Mouse (Mus musculus) heart, postnatal 4 days (tissue): ENCODE results near the gene Tln1. TPM values are rescaled to one million over a fixed set of nuclear protein-coding genes. Genes with fewer than 3 reads are reported as not detected.
"Not testable (repeated sequence)": the region's sequence is repeated elsewhere in the genome, so short reads cannot be mapped to it uniquely, and the experiment has no call there.

Experiments used
- DNase-seq: peaks from one replicate; pipeline ENCODE4 v3.0.0; 2021
- total RNA-seq, 2 experiments: library from RNA; stranded (reverse); gene quantifications; 2 replicates each; pipeline ENCODE4 v1.2.3; 2021

The Tln1 gene
- total RNA-seq, 2 experiments from 2014 or later: 184 to 187 TPM

DNA sequence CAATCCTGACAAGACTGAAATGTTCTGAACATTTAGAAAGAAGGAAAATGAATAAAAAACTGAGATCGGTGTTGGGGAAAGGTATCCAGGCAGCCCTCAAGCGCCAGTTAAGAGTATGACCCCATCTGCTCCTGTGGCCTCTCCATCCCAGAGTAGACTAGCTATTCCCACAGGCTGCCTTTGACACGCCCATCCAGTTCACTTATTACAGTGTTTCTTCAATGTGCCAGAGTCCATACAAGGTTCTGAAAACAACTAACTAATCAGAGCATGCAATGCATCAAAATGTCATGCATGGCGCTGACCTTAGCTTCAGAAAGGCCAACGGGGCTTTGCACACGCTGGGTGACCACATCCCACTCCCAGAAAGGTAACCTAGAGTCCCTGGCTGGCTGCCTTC, 59.0 kb downstream of the Tln1 start:
- DNase-seq: no peak

DNA sequence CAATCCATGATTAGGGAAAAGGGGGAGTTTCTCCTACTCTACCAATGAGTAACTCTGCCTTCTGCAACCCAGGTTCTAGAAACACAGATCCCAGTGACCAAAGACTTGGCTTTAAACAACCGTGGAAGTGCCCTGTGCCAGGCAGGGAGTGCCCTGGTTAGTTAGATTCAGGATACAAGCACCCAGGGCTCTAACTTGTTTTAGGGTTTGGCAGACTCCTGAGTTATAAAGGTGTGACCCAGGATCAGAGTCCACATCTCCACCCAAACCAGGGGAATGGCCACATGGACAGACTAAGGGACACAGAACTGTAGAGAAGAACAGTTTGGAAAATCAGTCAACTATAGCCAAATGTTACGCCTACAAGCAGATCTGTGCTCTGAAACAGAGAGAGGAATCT, 59.5 kb downstream of the Tln1 start:
- DNase-seq: no peak

DNA sequence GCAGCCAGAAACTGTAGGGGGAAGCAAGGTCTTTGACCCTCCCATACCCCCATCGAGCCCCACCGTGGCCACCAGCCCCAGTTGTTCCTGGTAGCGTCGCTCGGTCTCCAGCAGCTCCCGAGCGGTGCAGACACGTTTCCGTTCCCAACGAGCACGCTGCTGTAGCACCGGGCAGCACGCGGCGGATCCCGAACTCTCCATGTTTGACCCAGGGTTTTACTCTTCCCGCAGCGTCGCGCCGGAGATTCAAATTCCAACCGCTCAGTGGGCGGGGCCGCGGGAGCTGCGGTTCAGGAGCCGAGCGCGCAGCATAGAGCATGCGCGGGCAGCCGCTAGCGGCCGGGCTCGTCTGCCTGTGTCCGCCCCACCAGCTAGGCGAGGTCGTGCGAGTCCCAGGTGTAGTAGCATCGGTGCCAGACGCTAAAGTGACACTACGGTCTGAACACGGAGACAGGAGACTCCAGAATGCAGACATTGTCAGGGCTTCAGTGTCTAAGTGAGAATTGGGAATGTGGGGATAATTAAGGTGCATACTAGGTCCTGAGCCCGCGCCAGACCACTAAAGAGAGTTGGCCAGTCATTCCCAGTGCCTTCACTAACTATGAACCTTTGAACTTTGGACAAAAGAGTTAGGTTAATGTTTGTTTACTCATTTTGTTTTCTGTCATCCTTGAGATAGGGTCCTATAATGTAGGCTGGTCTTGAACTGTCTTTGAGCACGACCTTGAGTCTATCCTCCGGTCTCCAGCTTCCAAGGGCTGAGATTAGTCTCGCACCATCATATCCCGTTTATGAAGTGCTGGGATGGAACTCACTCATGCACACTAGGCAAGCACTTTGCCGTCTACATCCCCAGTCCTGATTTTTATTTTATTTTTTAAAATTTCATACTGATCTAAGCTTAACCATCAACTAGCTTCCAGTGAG, 62.8 kb downstream of the Tln1 start, which contains the start of gene Arhgef39:
Gene Arhgef39, minus strand, starts transcription at position 289 of the 927 bp plus-strand sequence.
- peak; percentile 89 for DNase-seq

DNA sequence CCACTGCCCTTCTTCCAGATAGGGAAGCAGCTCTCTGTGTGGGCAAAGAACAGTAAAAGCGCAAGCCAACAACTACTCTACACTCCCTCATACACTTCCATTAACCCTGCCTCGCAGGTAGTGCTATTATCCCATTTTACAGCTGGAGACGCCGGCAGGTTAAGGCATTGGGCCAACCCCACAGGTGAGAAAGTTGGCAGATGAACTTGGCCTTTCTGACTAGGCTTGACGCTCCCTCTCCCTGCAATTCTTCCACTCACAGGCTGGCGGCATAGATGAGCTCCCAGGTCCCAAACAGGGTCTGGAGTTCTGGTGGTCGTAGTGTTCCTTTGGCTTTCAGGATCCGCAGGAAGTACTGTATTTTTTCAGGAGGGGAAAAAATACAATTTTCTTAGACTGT, 63.5 kb downstream of the Tln1 start:
- DNase-seq: peak; percentile 53

DNA sequence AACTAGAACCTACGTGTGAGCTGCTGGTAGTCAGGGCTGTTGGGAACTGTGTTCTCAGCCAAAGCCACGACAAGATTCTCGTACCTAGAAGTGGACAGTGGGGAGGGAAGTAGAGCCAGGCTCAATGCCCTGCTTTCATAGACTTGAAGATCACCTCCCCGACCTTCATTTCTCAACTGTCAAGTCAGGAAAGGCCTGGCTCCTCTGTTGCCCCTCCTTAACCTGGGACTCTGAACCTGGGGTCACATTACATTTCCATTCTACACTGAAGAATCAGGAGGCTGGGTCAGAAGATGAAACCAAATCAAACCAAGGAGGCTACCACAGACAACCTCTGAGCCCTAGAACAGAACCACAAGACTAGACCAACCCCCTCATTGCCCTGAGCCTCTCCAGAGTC, 64.5 kb downstream of the Tln1 start:
- no peak for DNase-seq

DNA sequence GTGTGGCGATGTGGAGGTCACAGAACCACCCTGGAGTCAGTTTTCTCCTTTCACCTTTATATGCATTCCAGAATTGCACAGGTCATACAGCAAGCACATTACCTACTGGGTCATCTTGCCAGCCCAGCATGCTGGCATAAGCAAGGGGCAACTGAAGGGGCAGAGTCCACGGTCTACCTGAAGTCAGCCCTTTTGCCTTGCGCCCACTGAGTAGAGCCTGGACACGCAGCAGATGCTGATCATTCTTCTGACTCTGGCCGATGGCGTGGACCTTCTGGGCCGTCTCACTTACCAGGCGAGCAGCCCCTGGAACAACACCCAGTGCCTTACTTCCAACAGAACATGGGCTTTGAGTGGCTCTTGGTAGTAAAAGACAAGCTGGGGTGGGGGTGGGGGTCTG, 65.1 kb downstream of the Tln1 start:
- DNase-seq: no peak

DNA sequence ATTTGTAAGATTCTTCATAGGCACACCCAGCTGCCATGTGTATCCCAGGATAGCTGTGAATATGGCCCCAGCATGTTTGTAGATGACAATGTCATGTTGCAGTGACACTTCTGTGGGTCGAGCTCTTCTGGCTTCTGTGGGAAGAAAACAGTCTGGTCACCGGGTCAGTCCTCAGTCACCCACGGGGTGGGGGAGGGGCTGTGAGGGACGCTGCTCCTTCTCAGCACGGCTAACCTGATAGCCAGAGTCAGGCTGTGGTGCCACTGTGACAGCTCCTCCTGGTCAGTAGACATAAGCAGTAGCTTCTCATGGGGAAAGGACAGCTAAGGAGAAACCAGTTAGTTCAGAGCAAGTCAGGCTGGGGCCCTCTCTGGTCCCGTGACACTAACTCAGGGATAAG, 65.9 kb downstream of the Tln1 start:
- no peak for DNase-seq

DNA sequence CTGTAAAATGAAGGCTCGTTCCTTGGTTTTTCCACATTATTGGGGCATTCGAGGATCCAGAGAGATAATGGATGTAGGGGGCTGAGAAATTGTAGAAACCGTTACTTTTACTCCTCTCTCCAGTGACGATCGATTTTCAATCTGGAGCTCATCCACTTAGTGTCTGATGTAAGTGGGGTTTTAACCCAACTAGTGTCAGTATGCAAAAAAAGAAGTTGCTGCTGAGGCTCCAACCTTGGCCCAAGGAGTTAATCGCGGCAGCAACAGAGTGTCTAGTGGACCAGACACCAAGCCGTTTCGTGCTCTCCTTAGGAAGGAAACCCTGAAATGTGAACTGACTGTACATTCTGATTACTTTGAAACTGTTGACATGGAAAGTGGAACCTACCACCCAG, 68.6 kb downstream of the Tln1 start:
- DNase-seq: no peak

DNA sequence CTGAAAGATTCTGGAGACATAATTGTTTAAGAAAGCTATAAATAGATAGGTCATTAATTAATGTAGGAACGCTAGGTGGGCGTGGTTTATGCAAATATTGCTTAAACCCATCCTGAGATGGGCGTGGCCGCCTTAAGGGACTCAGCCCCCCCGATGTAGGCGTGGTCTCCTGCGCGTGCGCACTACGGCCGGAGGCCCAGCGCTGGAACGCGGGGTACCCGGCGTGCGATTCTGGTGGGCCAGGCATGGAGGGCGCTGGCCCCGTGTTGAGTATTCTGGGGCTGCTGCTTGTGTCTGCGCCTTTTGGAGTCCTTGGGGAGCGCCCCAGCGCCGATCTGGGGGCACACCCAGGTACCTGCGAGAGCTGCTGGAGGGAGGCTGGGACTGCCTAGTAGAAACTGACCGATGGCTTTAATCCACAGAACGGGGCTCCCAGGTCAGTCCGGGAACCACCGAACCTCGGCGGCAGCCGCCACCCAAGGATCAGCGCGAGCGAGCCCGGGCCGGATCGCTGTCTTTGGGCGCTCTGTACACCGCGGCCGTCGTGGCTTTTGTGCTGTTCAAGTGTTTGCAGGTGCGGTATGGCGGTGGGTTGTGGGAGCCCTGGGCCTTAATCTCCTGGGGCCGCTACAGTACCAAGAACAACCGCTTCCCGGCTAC, 69.2 kb downstream of the Tln1 start:
- peak; percentile 99 for DNase-seq

DNA sequence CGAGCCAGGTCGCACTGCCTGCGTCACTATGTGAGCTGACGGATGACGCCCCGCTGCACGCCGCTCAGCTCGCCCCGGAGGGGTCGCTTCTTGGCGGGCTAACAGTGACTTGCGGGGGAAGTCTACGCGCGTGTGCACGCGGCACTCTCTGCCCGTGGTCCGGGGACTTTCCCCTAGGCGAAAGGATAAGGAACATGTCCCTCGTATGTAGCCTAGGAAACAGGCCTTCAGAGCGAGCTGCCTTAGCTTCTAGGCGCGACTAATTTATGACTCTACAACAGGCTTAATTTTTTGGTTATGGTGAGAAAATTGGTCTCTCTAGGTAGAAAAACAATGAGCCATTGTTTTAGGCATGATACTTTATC, 69.7 kb downstream of the Tln1 start, which contains the start of gene Ccdc107:
Gene Ccdc107, plus strand, starts transcription at position 80 of the 365 bp plus-strand sequence.
- DNase-seq: peak; percentile 93

DNA sequence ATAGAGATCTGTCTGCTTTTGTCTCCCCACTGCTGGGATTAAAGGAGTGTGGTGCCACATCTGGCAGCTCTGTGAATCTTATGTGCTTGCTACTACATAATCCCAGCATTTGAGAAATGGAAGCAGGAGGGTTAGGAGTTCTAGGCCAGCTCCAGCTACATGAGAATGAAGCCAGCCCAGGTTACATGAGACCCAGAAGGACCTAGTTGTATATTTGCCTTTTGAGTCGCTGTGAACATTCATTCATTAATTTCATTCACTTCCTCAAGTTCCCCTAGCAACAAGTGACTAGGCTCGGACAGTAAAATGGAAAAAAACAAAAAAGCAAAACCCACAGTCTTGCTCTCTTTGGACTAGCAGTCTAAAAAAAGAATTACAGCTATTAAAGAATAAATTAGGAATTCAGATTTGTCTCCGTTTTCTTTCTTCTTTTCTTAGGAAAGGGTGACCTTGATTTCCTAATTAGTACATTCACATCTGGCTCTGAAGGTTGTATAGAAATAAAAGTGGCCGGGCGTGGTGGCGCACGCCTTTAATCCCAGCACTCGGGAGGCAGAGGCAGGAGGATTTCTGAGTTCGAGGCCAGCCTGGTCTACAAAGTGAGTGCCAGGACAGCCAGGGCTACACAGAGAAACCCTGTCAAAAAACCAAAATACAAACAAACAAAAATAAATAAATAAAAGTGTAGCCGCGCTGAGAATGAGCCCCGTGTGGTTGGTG, 70.2 kb downstream of the Tln1 start:
- no peak for DNase-seq

DNA sequence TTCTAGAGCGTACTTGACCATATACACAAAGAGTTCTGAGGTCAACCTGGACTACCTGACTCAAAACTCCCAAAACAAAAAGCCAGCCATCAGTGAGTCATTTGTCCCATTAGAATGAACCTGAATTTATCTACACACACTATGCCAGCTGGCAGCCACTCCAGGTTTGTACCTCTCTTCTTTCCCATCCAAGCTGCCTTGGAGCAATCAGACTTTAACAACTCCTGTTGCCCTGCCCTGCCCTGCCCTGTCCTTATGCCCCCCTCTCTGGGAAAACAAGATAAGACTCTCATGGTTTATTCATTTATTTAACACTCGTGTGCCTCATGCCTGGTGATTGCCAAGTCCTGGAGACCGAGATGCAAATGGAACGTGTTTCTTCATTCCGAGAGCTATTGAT, 71.7 kb downstream of the Tln1 start:
- peak; percentile 60 for DNase-seq

DNA sequence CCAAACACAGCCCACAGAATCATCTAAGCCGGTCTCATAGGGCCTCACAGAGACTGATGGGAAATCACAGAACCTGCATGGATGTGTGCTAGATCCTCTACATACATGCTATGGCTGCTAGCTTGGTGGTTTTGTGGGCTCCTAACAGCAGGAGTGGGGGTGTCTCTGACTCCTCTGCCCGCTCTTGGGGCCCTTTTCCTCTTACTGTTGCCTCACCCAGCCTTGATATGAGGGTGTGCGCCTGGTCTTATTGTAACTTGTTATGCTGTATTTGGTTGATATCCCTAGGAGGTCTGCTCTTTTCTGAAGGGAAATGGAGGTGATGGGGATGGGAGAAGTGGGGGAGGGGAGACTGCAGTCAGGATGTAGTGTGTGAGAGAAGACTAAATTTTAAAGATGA, 72.9 kb downstream of the Tln1 start:
- no peak for DNase-seq

DNA sequence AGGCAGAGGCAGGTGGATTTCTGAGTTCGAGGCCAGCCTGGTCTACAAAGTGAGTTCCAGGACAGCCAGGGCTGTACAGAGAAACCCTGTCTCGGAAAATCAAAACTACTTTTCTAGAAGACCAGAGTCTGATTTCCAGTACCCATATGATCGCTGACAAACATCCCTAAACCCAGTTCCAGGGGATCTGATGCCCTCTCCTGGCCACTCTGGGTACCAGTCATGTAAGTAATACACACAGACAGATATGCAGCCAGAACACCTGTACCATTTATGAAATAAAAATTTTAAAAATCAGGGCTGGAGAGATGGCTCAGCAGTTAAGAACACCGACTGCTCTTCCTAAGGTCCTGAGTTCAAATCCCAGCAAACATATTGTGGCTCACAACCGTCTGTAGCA, 76.8 kb downstream of the Tln1 start:
- not testable (repeated sequence) for DNase-seq

DNA sequence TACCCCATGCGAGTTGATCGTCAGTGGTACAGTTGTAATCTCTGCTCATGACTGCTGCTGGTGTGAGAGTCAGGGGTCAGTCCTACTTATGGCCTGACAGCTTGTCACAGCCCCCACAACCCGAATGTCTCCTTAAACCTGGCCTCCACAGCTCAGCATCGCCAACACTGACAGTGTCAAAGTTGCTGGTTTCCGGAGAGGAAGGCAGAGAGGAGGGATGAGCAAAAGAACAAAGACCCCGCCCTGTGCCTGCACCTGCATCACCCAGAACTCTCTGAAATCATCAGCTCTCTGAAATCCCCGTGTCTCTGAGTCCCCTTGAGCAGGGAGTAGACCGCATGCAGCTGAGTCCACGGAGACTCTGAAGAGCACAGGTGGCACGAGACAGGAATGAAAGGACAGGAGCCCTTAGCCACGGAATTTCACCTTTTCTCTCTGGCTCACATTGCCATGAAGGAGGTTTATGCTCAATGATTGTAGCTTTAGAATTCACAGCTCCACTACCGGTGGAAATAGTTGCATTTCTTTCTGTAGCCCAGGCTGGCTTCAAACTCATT, 78.9 kb downstream of the Tln1 start, which contains the start of gene Sit1:
Gene Sit1, minus strand, starts transcription at position 200 of the 557 bp plus-strand sequence.
- DNase-seq: no peak

DNA sequence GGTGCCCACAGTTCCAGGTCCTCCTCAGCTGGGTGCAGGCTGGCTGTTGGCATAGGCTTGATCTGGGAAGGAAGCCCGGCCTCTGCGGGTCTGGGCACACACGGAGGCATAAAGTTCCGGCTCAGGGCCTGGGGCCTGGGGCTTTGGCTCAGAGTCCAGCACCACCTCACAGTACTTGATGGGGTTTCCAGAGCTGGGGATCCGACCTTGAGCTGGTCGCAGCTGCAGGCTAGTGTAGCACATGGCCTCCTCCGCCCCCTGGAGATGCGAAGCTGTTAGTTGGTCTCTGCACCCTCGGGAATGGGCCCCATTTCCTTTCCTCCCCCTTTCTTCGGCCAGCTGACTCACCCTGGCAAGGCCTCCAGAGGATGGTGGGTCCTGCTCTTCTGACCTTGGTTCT, 79.9 kb downstream of the Tln1 start:
- no peak for DNase-seq

DNA sequence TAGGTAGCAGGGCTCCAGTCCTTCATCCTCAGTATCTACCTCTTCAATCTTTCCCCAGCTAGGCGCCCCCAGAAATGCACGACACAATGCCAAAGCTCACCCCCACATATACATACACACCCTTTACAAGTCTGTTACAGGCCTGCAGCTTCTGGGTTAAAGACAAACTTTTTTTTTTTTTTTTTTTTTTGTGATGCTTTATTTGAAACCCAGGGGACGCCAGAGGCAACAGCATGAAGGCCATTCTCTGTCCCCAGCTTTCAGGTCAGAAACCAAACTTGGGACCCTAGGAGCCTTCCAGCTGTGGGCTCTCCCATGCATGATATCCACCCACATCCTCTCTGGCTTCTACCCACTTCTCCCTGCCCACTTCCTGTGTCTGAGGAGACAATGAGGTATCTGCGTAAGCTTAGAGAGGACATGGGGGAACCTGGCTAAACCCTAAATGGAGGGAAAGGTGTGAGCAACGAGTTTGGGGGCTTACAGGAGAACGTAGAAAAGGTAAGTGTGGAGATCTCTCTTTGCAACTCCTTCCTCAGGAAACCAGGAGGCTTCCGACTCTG, 80.5 kb downstream of the Tln1 start:
- no peak for DNase-seq

Other genes with a start within 250 kb of the Tln1 start
- gene Rusc2, start 180.7 kb downstream of the Tln1 start, total RNA-seq: 10 to 100 TPM; 39.5 to 41.2 TPM
- gene Fam166b, start 133.6 kb downstream of the Tln1 start, total RNA-seq: not detected
- gene Tesk1, start 120.8 kb downstream of the Tln1 start, total RNA-seq: 10 to 100 TPM; 41.2 to 45.4 TPM
- gene Cd72, start 108.1 kb downstream of the Tln1 start, total RNA-seq: under 1 TPM; 0.56 to 0.69 TPM
- gene Sit1, start 79.0 kb downstream of the Tln1 start, total RNA-seq: not detected
- 10 to 100 TPM; 33.3 to 36.9 TPM for gene Ccdc107, start 69.8 kb downstream of the Tln1 start, total RNA-seq
- gene Arhgef39, start 63.0 kb downstream of the Tln1 start, total RNA-seq: 10 to 100 TPM; 14.0 to 15.7 TPM
- under 1 TPM; 0.74 to 0.97 TPM for gene Car9, start 55.7 kb downstream of the Tln1 start, total RNA-seq
- 100 to 1,000 TPM; 104 to 136 TPM for gene Tpm2, start 38.9 kb downstream of the Tln1 start, total RNA-seq
- gene Creb3, start 359 bp downstream of the Tln1 start, total RNA-seq: 10 to 100 TPM; 53.2 to 53.4 TPM
- 10 to 100 TPM; 38.6 to 39.1 TPM for gene Rgp1, start 16.0 kb upstream of the Tln1 start, total RNA-seq
- 10 to 100 TPM; 17.7 to 17.8 TPM for gene Gba2, start 16.2 kb upstream of the Tln1 start, total RNA-seq
- under 1 TPM in 1 of 2 experiments, not detected in 1; 0.52 TPM for gene Msmp, start 21.8 kb upstream of the Tln1 start, total RNA-seq
- gene Npr2, start 69.2 kb upstream of the Tln1 start, total RNA-seq: 10 to 100 TPM; 35.1 to 35.8 TPM
- gene Spag8, start 90.9 kb upstream of the Tln1 start, total RNA-seq: under 1 TPM in 1 of 2 experiments, not detected in 1; 0.32 TPM
- gene Hint2, start 93.8 kb upstream of the Tln1 start, total RNA-seq: 10 to 100 TPM; 92.2 to 98.4 TPM
- gene Tmem8b, start 106.3 kb upstream of the Tln1 start, total RNA-seq: 10 to 100 TPM; 15.4 to 17.9 TPM
- gene Fam221b, start 106.5 kb upstream of the Tln1 start, total RNA-seq: under 1 TPM in 1 of 2 experiments, not detected in 1; 0.23 TPM
- not detected for gene Olfr70, start 138.1 kb upstream of the Tln1 start, total RNA-seq
- gene Olfr71, start 147.6 kb upstream of the Tln1 start, total RNA-seq: not detected
- 1 to 10 TPM; 3.2 to 3.4 TPM for gene Hrct1, start 164.5 kb upstream of the Tln1 start, total RNA-seq
- 1 to 10 TPM; 2.0 to 2.3 TPM for gene Spaar, start 167.3 kb upstream of the Tln1 start, total RNA-seq
- gene Olfr159, start 208.3 kb upstream of the Tln1 start, total RNA-seq: not detected